Mouse (Mus musculus) midbrain, embryonic 11.5 days (tissue): ENCODE measurements around the gene Zfp109. TPM values are rescaled to one million over a fixed set of nuclear protein-coding genes. Genes with fewer than 3 reads are reported as not detected.
A peak's percentile ranks its signal among the peaks of the same experiment; 100 is the strongest.

Experiments used
- ATAC-seq: fragments of 200-750 bp; cut with Nextera tagmentation; 2 replicates; pipeline ENCODE4 v1.8.0; 2017; ENCODE audit warnings: moderate TSS enrichment, moderate library complexity; ENCODE audit not compliant: low FRiP score
- DNase-seq: peaks from one replicate; pipeline ENCODE4 v3.0.0; 2015; ENCODE audit warnings: low spot score; ENCODE audit errors: missing footprints
- H3K27ac ChIP-seq: fragments of 300-500 bp; sonication (generic); 2 replicates; pipeline ENCODE4 v1.5.1; 2014; ENCODE audit warnings: low read depth, low read length
- H3K27me3 ChIP-seq: fragments of 300-500 bp; sonication (generic); 2 replicates; pipeline ENCODE4 v1.6.1; 2014; ENCODE audit warnings: mild to moderate bottlenecking, low read length, moderate library complexity, mixed read lengths; ENCODE audit not compliant: control insufficient read depth, insufficient read depth
- H3K36me3 ChIP-seq: fragments of 300-500 bp; sonication (generic); 2 replicates; pipeline ENCODE4 v1.6.1; 2014; ENCODE audit warnings: mild to moderate bottlenecking, low read length, moderate library complexity, mixed read lengths; ENCODE audit not compliant: control insufficient read depth, insufficient read depth
- H3K4me1 ChIP-seq: fragments of 300-500 bp; sonication (generic); 2 replicates; pipeline ENCODE4 v1.6.1; 2014; ENCODE audit warnings: low read length; ENCODE audit not compliant: control insufficient read depth, insufficient read depth
- H3K4me2 ChIP-seq: fragments of 300-500 bp; sonication (generic); 2 replicates; pipeline ENCODE4 v1.6.1; 2014; ENCODE audit warnings: mild to moderate bottlenecking, moderate library complexity
- H3K4me3 ChIP-seq: fragments of 300-500 bp; sonication (generic); 2 replicates; pipeline ENCODE4 v1.5.1; 2014; ENCODE audit warnings: low read depth, low read length
- H3K9ac ChIP-seq: fragments of 300-500 bp; sonication (generic); 2 replicates; pipeline ENCODE4 v1.6.1; 2014; ENCODE audit warnings: low read length
- H3K9me3 ChIP-seq: fragments of 300-500 bp; sonication (generic); 2 replicates; pipeline ENCODE4 v1.6.1; 2016; ENCODE audit warnings: low read length; ENCODE audit not compliant: control insufficient read depth
- WGBS: fragments of 180-500 bp; shearing (Covaris S2); extraction: QIAGEN DNeasy Blood & Tissue Kit; methylation state at CpG from one replicate; pipeline ENCODE4 v1.1.7; 2014; 5-methylcytosine and 5-hydroxymethylcytosine counted together
- polyA plus RNA-seq: library from polyadenylated mRNA; unstranded; fragments of >200 nt; fragmentation: Nextera tagmentation; extraction: Ambion mirVana; gene quantifications from 2 replicates; pipeline ENCODE4 v1.2.1, GENCODE M21; 2014

Gene Zfp109
- polyA plus RNA-seq, 1 experiment from 2014 or later: 4.5 TPM

DNA sequence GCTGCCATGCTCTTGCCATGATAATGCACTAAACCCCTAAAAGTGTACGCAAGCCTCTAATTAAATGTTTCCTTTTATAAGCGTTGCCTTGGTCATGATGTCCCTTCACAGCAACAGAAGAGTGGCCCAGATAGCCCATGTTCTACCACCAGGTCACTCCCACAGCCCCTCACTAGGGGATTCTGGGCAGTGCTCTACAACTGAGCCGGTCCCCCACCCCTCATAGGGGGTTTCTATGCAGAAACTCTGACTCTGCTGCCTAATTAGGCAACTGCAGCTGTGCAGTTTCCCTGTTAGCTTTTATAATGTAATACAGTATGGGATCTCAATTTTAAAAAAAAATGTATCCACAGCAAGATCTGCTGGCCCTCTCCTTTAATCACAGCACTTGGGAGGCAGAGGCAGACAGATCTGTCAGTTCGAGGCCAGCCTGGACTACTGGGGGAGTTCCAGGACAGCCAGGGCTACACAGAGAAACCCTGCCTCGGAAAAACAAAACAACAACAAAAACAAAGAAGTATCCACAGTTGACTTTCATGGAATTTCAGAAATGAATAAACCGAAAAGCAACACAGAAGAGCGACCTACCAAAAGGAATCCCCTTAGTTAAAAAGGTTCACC lies 32.4 kb upstream of the Zfp109 start:
- H3K4me3 ChIP-seq: peak overlapping the region; percentile 61
- DNase-seq: peak; percentile 75
- peak; percentile 62 for ATAC-seq

DNA sequence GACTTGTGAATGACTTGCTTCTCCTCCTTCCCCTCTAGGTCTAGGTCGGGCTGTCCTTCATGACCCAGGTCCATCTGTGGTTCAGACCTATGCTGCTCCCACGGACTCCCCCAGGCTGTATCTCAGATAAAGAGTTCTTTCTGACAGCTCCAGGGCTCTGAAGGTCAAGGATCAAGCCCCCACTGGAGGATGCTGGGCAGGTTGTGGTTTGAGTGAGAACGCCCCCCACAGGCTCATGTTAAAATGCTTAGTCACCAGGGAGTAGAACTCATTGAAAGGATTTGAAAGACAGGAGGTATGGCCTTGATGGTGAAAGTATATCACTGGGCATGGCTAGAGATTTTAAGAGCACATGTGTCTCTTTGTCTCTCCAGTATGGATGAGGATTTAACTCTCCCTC lies 31.9 kb upstream of the Zfp109 start:
- 82% methylated on average over 3 of the region's 3 CpGs for whole genome bisulfite sequencing
- H3K36me3 ChIP-seq: no peaks in the 10 kb centered on the region
- no peak overlapping the region for H3K4me2 ChIP-seq
- H3K27ac ChIP-seq: no peak overlapping the region
- H3K27me3 ChIP-seq: no peaks in the 10 kb centered on the region
- no peaks in the 10 kb centered on the region for H3K4me1 ChIP-seq
- ATAC-seq (peak; percentile 10; the same call in 1 of the 2 replicates), DNase-seq (no peak)
- H3K9ac ChIP-seq: no peak overlapping the region; the same call in 1 of the 2 replicates
- no peaks in the 10 kb centered on the region for H3K9me3 ChIP-seq
- no peak overlapping the region for H3K4me3 ChIP-seq

More for the DNA sequence above, 32.4 kb upstream of the Zfp109 start:
- H3K9ac ChIP-seq: peak overlapping the region; percentile 75
- H3K36me3 ChIP-seq: peaks cover 3% of the 10 kb centered on the region
- H3K9me3 ChIP-seq: no peaks in the 10 kb centered on the region
- WGBS: 37% methylated on average over 7 of the region's 7 CpGs
- no peaks in the 10 kb centered on the region for H3K4me1 ChIP-seq
- H3K27ac ChIP-seq: no peak overlapping the region
- no peaks in the 10 kb centered on the region for H3K27me3 ChIP-seq
- peak overlapping the region; percentile 64 for H3K4me2 ChIP-seq

DNA sequence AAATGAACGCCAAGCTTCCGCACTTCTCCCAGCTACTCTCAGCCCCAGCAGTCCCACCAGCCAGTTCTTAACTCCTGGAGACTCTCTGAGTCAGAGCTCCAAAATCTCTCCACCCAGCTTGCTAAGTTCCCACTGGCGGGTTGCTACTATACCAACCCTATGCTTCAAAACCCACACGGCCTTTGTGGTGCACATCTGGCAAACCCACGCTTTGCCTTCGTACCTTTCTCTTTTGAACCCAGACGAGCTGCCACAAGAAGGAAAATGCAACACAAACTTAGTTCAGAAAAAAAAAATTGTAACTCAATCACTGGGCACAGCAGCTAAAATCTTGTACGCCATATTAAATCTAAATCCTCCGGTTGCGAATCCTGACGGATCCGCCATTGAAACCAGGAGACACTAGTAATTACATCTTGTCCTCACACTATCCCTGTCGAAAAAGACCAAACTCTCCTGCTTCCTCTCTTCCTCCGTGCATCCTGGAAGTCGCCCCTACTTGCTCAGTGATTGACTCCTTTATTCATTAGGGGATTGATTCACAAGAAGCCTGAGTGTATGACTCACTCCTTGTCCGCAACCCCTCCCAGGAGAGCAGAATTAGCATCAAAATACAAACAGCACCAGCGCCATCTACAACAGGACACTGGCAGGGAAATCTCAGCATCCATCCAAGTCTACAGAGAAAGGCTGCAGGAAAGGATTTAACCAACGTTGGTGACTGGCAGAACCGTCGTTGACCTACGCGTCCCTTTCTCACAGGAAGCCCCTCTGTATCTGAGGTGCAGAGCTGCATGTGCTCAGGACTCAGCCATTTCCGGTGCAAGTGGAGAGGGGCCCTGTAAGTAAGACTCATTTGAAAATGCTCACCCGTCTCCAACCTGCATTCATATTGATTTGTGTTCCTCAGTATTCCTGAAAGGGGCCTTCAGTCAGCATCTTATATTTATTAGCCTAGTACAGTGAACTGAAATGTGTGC lies 31.1 kb upstream of the Zfp109 start:
- Histone ChIP-seq H3K4me3 (no peak overlapping the region), H3K9me3 (no peaks in the 10 kb centered on the region), H3K27me3 (no peaks in the 10 kb centered on the region), H3K4me1 (no peaks in the 10 kb centered on the region), H3K4me2 (no peak overlapping the region), H3K9ac (no peak overlapping the region), H3K36me3 (no peaks in the 10 kb centered on the region), H3K27ac (no peak overlapping the region)
- peak; percentile 82 for DNase-seq
- 70% methylated on average over 24 of the region's 24 CpGs for WGBS
- no peak for ATAC-seq

DNA sequence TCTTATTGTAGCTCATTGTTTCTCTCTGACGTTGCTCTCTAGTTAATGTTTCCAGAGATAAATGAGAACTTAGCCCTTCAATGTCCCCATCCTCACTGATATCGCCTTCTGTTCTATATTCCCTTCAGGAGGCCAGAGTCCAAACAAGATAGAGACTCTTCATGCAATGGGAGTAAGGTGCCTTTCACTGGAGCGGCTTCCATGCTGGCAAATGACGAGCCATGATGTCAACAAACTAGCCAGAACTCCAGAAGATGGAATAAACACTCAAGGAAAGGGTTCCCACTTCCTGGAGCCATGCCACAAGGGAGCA lies 22.6 kb upstream of the Zfp109 start:
- Histone ChIP-seq H3K4me3 (no peak overlapping the region), H3K9me3 (no peaks in the 10 kb centered on the region), H3K27me3 (no peaks in the 10 kb centered on the region), H3K9ac (no peak overlapping the region), H3K36me3 (no peaks in the 10 kb centered on the region), H3K27ac (no peak overlapping the region), H3K4me1 (no peaks in the 10 kb centered on the region), H3K4me2 (no peak overlapping the region)
- WGBS: 95% methylated on average over 4 of the region's 4 CpGs
- no peak for DNase-seq
- no peak for ATAC-seq

DNA sequence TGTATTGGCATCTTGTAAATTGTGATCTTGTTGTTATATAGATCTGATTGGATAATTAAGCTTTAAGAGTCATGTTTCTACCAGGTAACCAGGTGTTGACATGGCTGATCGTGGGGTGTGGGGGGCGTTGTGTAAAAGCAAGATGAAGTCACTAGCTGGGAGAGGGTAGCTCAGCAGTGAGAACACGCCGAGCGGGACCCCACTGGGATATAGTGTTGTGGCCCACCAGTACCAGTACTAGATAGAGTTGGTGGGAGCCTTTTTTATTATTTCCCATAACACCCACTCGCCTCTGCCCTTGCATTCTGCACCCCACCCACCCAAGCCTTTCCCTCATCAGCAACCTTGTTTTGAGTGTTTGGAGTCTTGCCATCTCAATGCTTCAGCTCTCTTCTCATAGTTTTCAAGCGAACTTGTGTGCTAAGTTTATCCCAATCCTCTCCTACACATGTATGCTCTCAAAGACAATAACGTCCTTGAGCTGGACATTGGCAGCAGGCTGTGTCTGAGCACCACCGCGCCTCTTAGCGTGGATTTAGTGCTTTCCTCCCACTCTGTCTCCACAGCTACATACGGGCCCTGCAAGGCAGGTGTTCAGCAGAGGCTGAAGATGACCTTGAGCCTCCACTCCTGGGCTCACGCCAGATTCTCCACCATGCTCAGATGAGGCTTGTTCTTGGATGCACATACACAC lies 22.1 kb upstream of the Zfp109 start:
- Histone ChIP-seq H3K36me3 (no peaks in the 10 kb centered on the region), H3K27me3 (no peaks in the 10 kb centered on the region), H3K4me2 (no peak overlapping the region), H3K9me3 (no peaks in the 10 kb centered on the region), H3K27ac (no peak overlapping the region), H3K4me3 (no peak overlapping the region), H3K9ac (no peak overlapping the region), H3K4me1 (no peaks in the 10 kb centered on the region)
- DNase-seq (no peak), ATAC-seq (no peak)
- WGBS: 88% methylated on average over 13 of the region's 13 CpGs

DNA sequence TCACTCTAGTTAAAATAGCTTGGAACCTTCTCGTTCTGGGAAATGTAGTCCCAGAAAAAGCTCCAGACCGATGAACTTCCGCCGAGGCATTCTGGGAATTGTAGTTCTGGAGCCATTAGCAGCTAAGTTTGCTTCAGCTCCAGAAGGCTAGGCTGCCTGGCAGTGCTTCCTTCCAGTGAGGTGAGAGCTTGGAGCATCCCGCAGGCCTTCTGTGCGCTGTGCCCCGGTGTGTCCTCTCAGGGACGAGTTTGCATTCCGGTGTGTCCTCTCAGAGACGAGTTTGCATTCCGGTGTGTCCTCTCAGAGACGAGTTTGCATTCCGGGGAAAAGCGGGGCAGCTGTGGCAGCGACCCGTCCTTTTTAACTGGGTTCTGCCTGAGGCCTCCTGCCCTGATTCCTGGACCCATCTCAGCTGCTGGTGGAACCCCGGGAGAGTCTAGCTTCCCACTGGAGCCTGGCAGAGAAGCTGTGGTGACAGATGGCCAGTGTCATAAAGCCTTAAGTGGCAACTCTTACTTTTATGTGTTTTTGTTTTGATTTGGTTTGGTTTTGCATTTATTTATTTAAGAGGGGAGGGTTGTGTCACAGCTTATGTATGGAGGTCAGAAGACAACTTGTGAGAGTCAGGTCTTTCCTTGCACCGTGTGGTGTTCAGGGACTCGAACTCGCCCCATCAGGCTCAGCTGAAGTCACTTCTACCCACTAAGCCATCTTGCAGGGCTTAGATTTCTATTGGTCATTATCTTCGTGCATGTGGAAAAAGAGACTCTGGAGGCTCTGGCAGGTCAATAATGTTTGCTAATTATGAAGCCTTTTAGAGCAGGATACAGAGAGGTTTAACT lies 17.5 kb upstream of the Zfp109 start, which contains the start of gene Zfp108:
Zfp108 (plus strand) TSS at position 162 of the 842 bp plus-strand sequence.
- WGBS: 22% methylated on average over 21 of the region's 21 CpGs
- ATAC-seq (peak; percentile 91), DNase-seq (peak; percentile 98)
- H3K4me2 ChIP-seq: peak within 1 kb of the TSS; percentile 47
- no peak within 1 kb of the TSS for H3K27ac ChIP-seq
- H3K4me3 ChIP-seq: peak within 1 kb of the TSS; percentile 38
- H3K9me3 ChIP-seq: no peaks in the 10 kb centered on the region
- H3K27me3 ChIP-seq: no peaks in the 10 kb centered on the region
- H3K4me1 ChIP-seq: no peaks in the 10 kb centered on the region
- H3K36me3 ChIP-seq: no peaks in the 10 kb centered on the region
- peak within 1 kb of the TSS; percentile 39 for H3K9ac ChIP-seq

DNA sequence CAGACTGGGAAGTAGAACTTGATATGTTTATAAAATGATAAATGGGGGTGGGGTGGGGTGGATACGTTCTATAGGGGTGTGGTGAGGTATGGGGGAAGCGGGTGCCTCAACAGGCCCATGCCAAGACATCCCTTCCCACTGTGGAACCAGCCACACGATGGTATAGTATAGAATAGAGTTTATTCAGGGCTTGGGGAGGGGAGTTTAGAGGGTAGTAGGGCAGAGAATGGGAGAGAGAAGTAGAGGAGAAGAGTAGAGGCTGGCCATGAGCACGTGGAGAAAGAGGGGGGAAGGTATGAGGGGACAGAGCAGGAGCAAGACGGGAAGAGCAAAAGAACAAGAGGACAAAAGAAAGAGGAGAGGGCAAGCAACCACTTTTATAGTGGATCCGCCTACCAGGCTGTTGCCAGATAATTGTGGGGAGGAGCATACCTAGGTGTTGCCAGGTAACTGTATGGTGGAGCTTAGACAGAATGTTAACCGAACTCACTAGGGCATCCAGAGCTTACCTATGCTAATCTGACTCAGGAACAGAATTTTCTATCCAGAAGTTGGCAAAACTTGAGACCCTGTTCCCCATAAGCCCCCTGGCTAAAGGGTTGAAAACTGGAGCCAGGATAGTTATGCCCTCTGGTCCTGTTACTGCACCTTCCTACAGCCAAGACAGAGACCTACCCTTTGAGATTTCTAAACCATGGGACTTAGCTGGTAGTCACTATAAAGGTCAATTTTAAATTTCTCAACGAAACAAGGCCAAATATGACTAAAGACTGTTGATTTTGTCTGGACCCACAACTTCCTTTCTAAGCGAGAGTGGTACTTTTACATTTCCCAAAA lies 16.6 kb upstream of the Zfp109 start:
- Histone ChIP-seq H3K36me3 (no peaks in the 10 kb centered on the region), H3K27ac (no peak overlapping the region), H3K9me3 (no peaks in the 10 kb centered on the region), H3K4me1 (no peaks in the 10 kb centered on the region), H3K4me2 (peak overlapping the region; percentile 47), H3K9ac (peak overlapping the region; percentile 22; the same call in 1 of the 2 replicates), H3K27me3 (no peaks in the 10 kb centered on the region), H3K4me3 (peak overlapping the region; percentile 38)
- no peak for DNase-seq
- ATAC-seq: peak; percentile 75
- 62% methylated on average over 9 of the region's 9 CpGs for WGBS

DNA sequence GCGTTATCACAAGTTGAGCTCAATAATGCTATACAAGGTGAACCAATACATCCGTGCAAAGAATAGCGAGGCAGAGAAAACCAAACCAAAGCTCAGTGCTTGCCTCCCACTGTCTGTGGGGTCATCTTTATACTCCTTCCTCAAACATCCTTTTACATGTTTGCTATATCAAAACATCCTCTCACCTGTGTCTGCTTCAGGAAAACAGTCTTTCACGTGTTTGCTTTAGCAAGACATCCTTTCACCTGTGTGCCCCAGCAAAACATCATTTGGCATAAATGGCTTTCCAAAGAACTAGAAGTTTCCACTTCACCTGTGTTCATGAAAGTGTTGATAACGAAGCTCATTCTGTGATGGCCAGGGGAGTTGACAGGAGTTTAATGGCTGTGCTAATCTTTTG lies 26.0 kb downstream of the Zfp109 start, which contains the start of gene Zfp111:
Zfp111 (minus strand) TSS at position 101 of the 400 bp plus-strand sequence.
- Histone ChIP-seq H3K9ac (no peak within 1 kb of the TSS), H3K27me3 (no peaks in the 10 kb centered on the region), H3K36me3 (no peaks in the 10 kb centered on the region), H3K27ac (no peak within 1 kb of the TSS), H3K9me3 (no peaks in the 10 kb centered on the region), H3K4me1 (peaks cover 4% of the 10 kb centered on the region; the same call in 1 of the 2 replicates), H3K4me2 (no peak within 1 kb of the TSS), H3K4me3 (no peak within 1 kb of the TSS)
- ATAC-seq: no peak
- WGBS: 83% methylated on average over 5 of the region's 5 CpGs
- DNase-seq: peak; percentile 31
